Mouse (Mus musculus) heart, embryonic 14.5 days (tissue): Measurements from ENCODE around the gene Eef1g. TPM values are rescaled to one million over a fixed set of nuclear protein-coding genes. Genes with fewer than 3 reads are reported as not detected.
"Not testable (repeated sequence)": the region's sequence is repeated elsewhere in the genome, so short reads cannot be mapped to it uniquely, and the experiment has no call there.

Experiments used
- ATAC-seq: fragments of 200-750 bp; cut with Nextera tagmentation; 2 replicates; pipeline ENCODE4 v1.8.0; 2017; ENCODE audit warnings: low read depth, moderate TSS enrichment; ENCODE audit not compliant: insufficient number of reproducible peaks, insufficient read depth, low FRiP score
- H3K27ac ChIP-seq, 2 experiments: fragments of 200-500 bp in 1 of 2; fragments of 300-500 bp in 1 of 2; sonication (generic) in 1 of 2; replicated peaks in 1 of 2; 2 replicates each; pipeline ENCODE4 v1.5.1; 2012 to 2014; ENCODE audit warnings: low read depth in 2 of 2, low read length in 2 of 2, control low read depth in 1 of 2, mild to moderate bottlenecking in 1 of 2, mixed read lengths in 1 of 2; ENCODE audit not compliant: control insufficient read depth in 1 of 2, insufficient read depth in 1 of 2
- H3K27me3 ChIP-seq: fragments of 300-500 bp; sonication (generic); 2 replicates; pipeline ENCODE4 v1.6.1; 2014; ENCODE audit warnings: mild to moderate bottlenecking, low read length, control low read depth; ENCODE audit not compliant: control insufficient read depth, insufficient read depth
- H3K36me3 ChIP-seq: fragments of 300-500 bp; sonication (generic); 2 replicates; pipeline ENCODE4 v1.6.1; 2014; ENCODE audit warnings: mild to moderate bottlenecking, control low read depth, low read length, mixed read lengths; ENCODE audit not compliant: control insufficient read depth, insufficient read depth
- H3K4me1 ChIP-seq, 2 experiments: fragments of 200-500 bp in 1 of 2; fragments of 300-500 bp in 1 of 2; sonication (generic) in 1 of 2; 2 replicates each; pipeline ENCODE4 v1.6.1; 2012 to 2014; ENCODE audit warnings: low read length in 2 of 2, control low read depth in 1 of 2, mixed read lengths in 1 of 2; ENCODE audit not compliant: control insufficient read depth in 2 of 2, insufficient read depth in 2 of 2
- H3K4me2 ChIP-seq: fragments of 300-500 bp; sonication (generic); 2 replicates; pipeline ENCODE4 v1.6.1; 2014; ENCODE audit warnings: mild to moderate bottlenecking, low read length
- H3K4me3 ChIP-seq, 2 experiments: fragments of 200-500 bp in 1 of 2; fragments of 300-500 bp in 1 of 2; sonication (generic) in 1 of 2; 2 replicates each; pipeline ENCODE4 v1.5.1; 2012 to 2014; ENCODE audit warnings: low read length in 2 of 2, mild to moderate bottlenecking in 2 of 2, control low read depth in 1 of 2, low read depth in 1 of 2, moderate library complexity in 1 of 2; ENCODE audit not compliant: control insufficient read depth in 1 of 2, insufficient read depth in 1 of 2
- H3K9ac ChIP-seq: fragments of 300-500 bp; sonication (generic); 2 replicates; pipeline ENCODE4 v1.6.1; 2014; ENCODE audit warnings: mild to moderate bottlenecking, low read length
- H3K9me3 ChIP-seq: fragments of 300-500 bp; sonication (generic); 2 replicates; pipeline ENCODE4 v1.6.1; 2016; ENCODE audit warnings: low read length, control low read depth; ENCODE audit not compliant: control insufficient read depth
- WGBS: fragments of 180-500 bp; shearing (Covaris S2); extraction: QIAGEN DNeasy Blood & Tissue Kit; methylation state at CpG from one replicate; pipeline ENCODE4 v1.1.7; 2014; 5-methylcytosine and 5-hydroxymethylcytosine counted together
- polyA plus RNA-seq: library from polyadenylated mRNA; unstranded; fragments of >200 nt; fragmentation: Nextera tagmentation; extraction: Ambion mirVana; gene quantifications from 2 replicates; pipeline ENCODE4 v1.2.1, GENCODE M21; 2014

Eef1g gene
- polyA plus RNA-seq, 1 experiment from 2014 or later, result 253 TPM

DNA sequence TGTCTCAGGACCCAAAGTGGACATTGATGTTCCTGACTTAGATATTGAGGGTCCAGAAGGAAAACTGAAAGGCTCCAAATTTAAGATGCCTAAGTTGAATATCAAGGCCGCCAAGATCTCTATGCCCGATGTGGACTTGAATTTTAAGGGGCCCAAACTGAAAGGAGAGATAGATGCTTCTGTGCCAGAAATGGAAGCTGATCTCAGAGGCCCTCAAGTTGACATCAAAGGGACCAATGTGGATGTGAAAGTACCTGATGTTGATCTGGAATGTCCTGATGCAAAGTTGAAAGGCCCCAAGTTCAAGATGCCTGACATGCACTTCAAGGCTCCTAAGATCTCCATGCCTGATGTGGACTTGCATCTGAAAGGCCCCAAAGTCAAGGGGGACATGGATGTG lies 40.1 kb downstream of the Eef1g start:
- not testable (repeated sequence) for H3K27ac ChIP-seq, H3K27me3 ChIP-seq, H3K9me3 ChIP-seq, H3K4me1 ChIP-seq, H3K9ac ChIP-seq, H3K4me2 ChIP-seq, H3K4me3 ChIP-seq, ATAC-seq
- peaks cover 74% of the 10 kb centered on the region for H3K36me3 ChIP-seq
- 95% methylated on average over 2 of the region's 2 CpGs for WGBS

DNA sequence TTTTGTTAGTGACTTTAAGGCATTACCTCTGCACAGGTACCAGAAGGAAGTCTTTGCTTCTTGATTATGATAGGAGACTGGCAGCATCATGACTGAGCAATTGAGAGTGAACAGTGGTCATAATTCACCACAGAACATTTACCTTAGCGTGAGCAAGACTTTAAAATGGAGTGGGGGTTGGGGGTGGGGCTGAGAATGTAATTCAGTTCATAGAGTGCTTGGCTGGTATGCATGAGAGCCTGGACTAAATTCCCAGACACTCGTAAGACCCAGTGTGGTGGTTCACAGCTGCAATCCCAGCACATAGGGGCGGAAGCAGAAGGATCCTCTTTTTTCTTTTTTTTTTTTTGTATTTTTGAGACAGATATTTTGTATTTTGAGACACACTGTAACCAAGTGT lies 52.5 kb downstream of the Eef1g start:
- Histone ChIP-seq H3K4me1 (peaks cover 6 to 16% of the 10 kb centered on the region in 2 experiments; a peak in 3 of 4 replicates), H3K9me3 (no peaks in the 10 kb centered on the region), H3K9ac (no peak overlapping the region), H3K27me3 (no peaks in the 10 kb centered on the region), H3K36me3 (peaks cover 68% of the 10 kb centered on the region), H3K27ac (no peak overlapping the region), H3K4me3 (no peak overlapping the region), H3K4me2 (no peak overlapping the region)
- ATAC-seq, result no peak
- 90% methylated on average over 3 of the region's 3 CpGs for WGBS

DNA sequence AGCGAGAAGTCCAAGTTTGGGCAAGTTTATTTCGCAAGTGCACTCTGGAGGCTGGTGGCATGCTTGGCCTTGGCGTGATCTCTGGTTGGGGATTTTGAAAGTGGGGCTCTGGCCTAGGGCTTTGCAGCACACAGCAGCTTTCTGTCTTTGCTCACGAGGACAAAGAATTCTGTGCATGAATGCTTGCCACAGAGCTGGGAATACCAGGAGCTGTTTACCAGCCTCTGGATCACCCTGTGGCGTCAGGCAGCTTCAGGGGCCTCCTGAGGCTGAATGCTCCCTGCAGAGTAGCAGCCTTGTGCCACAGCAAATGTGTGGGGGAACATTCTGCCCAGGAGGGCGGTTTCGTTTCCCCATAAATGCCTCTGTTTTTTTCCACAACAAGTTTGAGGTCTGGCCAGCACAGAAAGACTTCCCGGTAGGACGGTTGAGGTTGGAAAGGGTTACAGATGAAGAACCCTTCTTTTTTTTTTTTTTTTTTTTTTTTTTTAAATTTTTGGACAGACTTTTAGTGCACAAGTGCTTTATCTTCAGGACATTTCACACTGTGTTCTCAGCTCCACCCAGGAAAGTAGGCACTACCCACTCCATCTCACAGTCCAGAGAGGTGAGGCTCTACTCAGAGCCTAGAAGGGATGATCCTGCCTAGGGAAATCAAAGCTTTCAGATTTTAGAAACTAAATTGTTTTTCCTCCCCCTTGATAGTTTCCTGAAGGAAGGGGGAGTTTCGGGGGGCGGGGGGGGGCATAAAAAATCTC lies 56.4 kb downstream of the Eef1g start:
- 45% methylated on average over 11 of the region's 11 CpGs for WGBS
- no peak for ATAC-seq
- Histone ChIP-seq H3K4me2 (no peak overlapping the region), H3K27me3 (no peaks in the 10 kb centered on the region), H3K4me3 (no peak overlapping the region), H3K27ac (peak overlapping the region; percentile 50 to 65), H3K9me3 (no peaks in the 10 kb centered on the region), H3K36me3 (peaks cover 30% of the 10 kb centered on the region), H3K9ac (no peak overlapping the region), H3K4me1 (peaks cover 18 to 34% of the 10 kb centered on the region in 2 experiments)

DNA sequence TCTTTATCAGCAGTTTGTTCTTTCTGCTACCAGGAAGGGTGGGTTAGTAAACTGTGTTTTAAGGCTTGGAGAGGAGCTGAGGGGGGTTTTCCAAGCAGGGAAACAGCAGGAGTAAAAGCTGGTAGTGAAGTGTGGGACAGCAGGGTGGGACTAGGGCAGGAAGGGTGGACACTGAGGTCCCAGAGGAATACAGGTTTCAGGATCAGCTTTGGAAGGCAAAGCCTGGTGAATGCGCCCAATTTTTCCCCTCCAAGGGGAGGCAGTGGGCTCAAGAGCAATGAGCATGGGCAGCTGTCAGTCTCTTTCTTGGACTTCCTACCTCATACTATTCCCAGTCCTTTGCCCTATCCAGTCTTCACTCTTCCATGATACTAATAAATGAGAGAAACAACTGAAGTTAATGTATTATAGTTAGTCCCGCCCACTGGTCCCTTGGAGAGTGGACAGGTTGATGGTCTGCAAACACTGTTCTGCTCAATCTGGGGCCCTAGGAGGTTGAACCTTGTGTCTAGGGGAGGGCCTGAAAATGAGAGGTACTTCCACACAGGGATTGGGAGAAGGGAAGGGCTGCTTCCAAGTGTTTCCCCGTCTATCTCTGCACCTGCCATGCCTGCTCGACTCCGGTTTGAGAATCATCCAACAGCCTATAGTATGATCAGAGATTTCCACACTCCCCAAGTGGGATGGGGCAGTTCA lies 58.9 kb downstream of the Eef1g start:
- no peak overlapping the region for H3K4me3 ChIP-seq
- no peaks in the 10 kb centered on the region for H3K27me3 ChIP-seq
- H3K4me2 ChIP-seq, result no peak overlapping the region
- WGBS, result 86% methylated on average over 5 of the region's 5 CpGs
- no peak overlapping the region for H3K27ac ChIP-seq
- peaks cover 7% of the 10 kb centered on the region for H3K36me3 ChIP-seq
- H3K9me3 ChIP-seq, result no peaks in the 10 kb centered on the region
- no peak for ATAC-seq
- H3K9ac ChIP-seq, result no peak overlapping the region
- H3K4me1 ChIP-seq, result peaks cover 25 to 50% of the 10 kb centered on the region in 2 experiments

DNA sequence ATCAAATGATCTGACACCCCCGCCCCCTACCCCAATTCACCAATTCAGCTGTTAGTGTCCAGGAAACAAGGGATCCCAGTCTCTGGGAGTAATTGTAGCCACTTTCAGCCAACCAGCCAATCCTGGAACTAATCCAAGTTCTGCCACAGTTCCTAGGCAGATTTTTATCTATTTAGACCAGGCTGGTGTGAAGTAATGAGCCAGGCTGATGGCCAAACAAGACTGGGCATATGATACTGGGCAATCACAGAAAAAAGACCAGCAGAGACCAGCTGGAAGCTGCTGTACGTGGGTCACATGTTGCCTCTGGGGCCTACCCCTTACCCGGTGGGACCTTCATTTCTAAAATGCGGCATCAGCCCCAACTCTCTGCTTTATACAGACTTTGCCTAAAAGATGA lies 59.8 kb downstream of the Eef1g start:
- 90% methylated on average over 4 of the region's 4 CpGs for WGBS
- Histone ChIP-seq H3K36me3 (no peaks in the 10 kb centered on the region), H3K27ac (no peak overlapping the region), H3K4me3 (no peak overlapping the region), H3K27me3 (no peaks in the 10 kb centered on the region), H3K9ac (no peak overlapping the region), H3K4me2 (no peak overlapping the region), H3K4me1 (peaks cover 25 to 50% of the 10 kb centered on the region in 2 experiments), H3K9me3 (no peaks in the 10 kb centered on the region)
- no peak for ATAC-seq

DNA sequence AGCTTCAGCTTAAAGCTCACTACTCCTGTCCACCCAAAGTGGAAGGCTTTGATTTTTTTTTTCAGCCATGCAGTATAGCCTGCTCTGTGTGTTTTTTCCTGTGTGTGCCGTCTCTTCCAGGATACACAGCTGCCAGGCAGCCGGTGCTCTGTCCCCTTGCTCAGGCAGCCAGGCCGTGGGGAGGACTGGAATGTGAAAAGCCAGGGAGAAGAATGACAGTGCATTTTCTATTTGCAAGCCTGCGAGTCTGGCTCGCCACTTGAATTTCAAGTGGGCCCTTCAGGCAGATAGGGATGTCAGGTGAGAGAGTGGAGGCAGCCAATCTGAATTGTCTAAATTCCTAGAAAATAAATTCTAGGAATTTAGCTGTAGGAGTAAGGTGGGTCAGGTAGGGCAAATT lies 61.0 kb downstream of the Eef1g start:
- no peak overlapping the region for H3K9ac ChIP-seq
- no peaks in the 10 kb centered on the region for H3K36me3 ChIP-seq
- H3K27ac ChIP-seq, result peak overlapping the region; percentile 64 to 72
- no peaks in the 10 kb centered on the region for H3K27me3 ChIP-seq
- peak; percentile 54; the same call in 1 of the 2 replicates for ATAC-seq
- no peak overlapping the region for H3K4me3 ChIP-seq
- H3K9me3 ChIP-seq, result no peaks in the 10 kb centered on the region
- peak overlapping the region; percentile 36 for H3K4me2 ChIP-seq
- 7% methylated on average over 5 of the region's 5 CpGs for WGBS
- H3K4me1 ChIP-seq, result peaks cover 27 to 50% of the 10 kb centered on the region in 2 experiments
